Mouse (Mus musculus): Measurements from ENCODE around the gene Skap1.

The Skap1 gene

DNA sequence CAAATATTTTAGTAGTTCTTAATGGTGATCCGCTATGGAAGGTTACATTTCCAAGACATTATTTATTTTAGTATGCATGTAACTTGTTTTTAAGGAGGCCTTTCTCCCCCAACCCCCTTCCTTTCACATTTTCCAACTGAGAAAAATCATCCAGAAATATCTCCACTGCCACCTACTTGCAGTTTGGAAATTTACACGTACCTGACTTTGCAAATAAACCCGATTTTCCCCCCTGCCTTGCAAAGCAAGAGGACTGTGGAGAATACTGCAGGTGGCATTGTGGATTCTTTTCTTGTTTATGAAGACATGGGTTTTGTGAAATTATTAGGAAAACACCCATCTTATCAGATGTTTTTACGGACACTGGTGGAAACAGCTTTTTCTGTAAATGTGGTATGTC, 160.0 kb downstream of the Skap1 start:
- no peak for DNase-seq (ENCODE audit: low spot score)

DNA sequence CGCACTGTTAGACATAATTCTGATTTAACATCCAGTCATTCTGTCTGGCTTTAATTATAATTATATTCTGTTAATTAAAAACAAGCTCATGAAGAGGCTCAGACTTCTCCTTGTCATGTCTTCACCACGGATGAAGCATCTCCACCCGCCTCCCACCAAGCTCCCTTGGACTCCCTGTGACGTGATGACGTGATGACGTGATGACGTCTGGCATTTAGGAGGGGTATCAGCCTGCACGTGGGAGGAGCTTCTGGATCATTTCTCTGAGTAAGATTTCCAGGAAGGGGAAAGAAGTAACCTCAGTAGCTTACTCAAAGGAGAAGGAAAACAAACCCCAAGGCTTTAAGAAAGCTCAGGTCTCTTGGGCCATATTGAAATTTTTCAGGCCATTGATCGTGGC, 165.4 kb downstream of the Skap1 start:
- DNase-seq (ENCODE audit: low spot score) = no peak

DNA sequence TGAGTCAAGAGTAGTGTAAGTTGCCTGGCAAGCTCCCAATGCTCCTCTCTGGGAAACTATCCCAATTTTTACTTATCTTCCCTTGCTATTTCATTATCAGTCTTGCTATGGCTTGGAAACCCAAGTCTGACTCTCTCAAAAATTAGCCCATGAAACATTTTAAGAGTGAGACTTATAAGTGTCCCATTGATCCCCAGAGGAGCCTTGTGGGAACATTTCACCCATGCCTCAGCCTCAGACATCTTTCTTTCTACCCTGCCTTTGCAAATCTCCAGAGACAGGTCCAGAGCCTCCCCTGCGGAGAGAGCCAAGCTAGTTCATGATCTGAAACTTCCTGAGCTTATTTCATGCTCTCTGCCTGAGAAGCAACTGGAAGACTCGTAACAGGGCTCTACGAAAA, 167.1 kb downstream of the Skap1 start:
- DNase-seq (ENCODE audit: low spot score) = no peak

DNA sequence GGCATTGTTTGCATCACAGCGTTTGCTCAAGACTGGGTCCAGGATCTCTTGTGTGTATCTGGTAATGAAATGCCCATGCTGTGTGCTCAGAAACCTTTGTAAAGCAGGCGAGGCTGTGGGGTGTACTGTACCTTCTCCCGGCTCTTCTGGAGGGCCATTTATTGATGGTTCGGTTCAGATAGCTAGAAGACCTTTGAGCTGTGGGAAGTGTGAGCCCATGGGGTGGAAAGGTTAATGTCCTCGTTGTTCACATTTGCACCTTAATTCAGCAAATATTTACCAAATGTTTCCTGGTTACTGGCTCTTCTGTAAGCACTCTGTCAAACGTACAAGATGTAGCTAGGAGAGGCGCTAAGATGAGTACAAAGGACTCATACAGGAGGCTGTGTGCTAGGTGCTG, 173.5 kb downstream of the Skap1 start:
- DNase-seq (ENCODE audit: low spot score) = no peak

DNA sequence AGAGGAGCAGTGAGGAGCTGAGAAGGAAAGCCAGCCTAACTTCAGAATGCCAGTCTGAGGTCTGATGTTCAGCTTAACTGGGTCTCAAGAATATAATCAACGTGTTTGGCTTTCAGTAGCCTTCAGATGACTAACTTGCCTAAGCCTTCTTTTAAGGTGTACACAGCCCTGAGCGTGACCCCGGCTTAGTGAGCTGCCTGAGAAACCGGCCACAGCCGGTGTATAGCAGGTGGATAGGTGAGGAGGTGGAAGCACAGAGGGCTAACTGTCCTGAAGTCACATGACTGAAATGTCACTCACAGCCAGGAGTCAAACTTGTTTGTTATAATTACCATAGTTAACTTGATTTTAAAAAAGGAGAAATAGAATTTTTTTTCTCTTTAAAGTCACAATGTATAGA, 175.4 kb downstream of the Skap1 start:
- no peak for DNase-seq (ENCODE audit: low spot score)

DNA sequence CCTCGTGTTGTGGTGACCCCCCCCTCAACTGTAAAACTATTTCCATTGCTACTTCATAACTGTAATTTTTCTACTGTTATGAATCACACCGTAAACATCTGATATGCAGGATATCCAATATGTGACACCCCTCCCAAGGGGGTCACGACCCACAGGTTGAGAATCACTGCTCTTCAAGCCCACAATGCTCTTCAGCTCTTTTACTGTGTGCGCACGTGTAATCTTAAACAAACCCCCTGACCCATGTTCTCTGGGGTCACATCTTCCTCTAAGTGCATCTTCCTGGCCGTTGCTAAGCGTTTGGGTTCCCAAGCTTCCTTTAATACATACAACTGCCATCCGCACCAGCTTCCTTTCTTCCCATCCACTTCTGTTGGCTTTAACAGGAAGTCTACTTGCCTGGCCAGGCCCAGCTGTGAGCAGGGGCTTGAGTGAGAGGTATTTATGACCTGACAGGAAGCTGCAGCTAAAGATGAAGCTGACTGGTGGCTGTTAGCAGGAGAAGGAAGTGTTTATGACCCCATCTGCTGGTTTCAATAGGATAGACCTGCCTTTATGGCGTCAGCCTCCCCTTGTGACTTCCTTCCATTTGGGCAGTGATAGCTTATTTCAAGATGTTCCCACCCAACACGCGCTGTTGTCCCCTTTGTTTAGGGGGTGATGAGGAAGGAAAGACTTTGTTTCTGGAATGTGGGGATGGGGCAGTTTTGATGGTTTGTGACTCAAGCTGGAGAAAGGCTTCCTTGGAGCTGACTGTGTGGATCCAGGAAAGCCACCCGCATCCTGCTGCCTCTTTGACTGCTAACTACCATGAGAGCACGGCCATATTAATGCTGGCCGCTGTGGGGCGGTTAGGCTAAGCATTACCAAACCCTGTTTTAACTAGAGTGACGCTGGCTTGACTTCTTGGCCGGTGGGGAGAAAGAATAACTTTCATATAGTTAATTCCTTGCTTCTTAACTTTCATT, 178.1 kb downstream of the Skap1 start:
- DNase-seq (ENCODE audit: low spot score) = peak; percentile 49

DNA sequence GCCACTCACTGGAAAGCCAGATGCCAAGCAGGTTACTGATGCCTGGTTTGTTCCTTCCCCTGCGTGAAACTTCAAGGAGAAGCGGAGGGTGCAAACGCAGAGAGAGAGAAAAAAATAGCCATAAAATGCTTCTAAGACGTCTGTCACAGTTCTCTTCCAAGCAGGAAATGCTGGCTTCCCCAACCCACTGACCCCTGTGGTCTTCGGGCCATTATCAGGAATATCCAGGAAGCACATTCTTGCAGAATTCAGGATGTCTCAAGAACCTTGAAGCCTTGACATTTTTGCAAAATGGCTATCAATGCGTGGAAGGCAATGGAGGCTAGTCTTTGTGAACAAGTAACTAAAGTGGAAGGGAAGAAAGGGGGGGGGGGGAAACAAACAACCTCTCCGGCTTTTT, 180.6 kb downstream of the Skap1 start:
- DNase-seq (ENCODE audit: low spot score) = peak; percentile 44

DNA sequence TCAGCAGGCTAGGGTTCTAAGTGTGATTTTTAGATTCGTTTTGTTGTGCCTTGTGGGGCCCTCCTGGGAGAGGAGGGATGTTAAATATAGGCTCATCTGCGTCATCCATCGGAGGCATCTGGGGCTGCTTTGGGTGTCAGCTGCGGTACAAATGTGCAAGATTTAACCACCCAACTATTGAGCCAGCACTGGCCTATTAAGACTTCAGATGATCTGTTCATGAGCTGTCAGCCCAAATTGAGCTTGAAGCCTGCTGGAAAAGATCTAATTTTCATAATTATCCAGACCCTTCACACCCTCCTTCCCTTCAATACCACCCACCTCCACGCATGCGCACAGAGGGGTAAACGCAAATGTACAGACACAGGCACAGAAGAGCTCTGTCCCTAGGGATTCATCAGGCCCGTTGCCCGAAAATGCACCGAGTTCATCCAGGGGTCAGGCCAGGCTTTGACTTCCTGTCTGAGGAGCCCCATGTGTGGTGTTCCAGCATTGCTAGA, 181.2 kb downstream of the Skap1 start:
- no peak for DNase-seq (ENCODE audit: low spot score)

DNA sequence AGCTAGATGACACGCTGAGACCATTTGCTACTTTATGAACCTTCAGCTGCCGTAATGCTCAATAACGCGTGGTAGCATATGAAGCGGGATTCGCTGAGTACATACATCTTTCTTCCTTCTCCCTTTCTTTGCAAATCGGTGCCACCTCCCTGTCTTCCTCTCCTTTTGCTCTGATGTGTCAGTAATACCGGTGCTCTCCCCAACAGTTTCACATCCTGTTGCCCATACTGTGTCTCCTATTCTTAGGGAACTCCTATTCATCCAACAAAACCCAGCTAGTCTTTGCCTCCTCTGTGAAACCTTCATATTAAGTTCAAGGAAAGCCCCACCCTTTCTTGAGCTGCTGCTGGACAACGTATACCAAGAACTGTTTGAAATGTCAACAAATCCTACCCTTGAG, 187.5 kb downstream of the Skap1 start:
- no peak for DNase-seq (ENCODE audit: low spot score)

DNA sequence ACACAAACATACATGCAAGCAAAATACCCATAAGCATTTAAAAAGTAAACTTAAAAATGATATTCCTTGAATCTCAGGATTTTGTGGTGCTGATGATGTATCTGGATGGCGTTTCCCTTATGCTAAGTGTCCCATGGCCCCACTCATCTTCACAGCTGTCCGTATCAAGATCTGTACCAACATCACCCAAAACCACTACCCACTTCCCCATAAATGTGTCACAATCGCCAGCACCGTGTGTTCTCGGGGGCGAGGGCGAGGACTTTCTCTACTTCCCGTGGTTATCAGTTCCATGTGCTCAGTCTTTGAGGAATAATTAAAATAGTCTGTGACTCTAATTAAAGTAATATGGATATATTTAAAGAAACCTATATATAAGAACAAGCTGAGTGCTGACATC, 189.5 kb downstream of the Skap1 start:
- no peak for DNase-seq (ENCODE audit: low spot score)

DNA sequence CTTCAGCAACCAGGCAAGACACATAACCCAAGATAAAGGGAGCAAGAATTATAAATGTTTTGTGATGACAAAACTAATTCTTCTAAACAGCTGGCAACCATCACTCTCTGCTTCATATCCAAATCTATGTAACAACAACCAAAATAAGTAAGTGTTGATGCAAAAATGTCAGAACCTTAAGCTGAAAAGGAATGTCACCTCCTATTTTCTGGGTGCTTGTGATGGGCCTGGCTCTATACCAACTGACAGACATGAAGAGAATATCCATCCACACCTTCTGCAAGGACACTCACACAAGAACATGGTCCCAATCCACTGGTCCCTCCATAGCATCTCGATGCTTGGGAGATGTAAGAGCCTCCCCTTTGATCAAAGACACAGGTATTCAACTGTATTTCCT, 194.0 kb downstream of the Skap1 start:
- no peak for DNase-seq (ENCODE audit: low spot score)

DNA sequence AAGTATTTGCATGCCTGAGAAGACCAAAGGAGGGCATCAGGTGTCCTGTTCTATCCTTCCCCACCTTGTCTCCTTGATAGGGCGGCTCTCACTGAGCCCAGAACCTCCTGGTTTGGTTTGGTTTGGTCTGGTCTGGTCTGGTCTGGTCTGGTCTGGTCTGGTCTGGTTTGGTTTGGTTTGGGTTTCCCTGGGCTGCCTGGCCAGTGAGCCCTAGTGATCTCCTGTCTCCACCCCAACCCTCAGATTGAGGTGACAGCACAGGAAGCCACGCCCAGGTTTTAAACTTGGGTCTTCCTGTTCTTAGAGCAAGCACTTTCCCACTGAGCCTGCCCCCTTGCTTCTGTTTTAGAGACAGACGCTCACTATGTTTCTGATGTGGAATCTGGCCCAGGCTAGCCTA, 202.5 kb downstream of the Skap1 start:
- DNase-seq (ENCODE audit: low spot score) = no peak

DNA sequence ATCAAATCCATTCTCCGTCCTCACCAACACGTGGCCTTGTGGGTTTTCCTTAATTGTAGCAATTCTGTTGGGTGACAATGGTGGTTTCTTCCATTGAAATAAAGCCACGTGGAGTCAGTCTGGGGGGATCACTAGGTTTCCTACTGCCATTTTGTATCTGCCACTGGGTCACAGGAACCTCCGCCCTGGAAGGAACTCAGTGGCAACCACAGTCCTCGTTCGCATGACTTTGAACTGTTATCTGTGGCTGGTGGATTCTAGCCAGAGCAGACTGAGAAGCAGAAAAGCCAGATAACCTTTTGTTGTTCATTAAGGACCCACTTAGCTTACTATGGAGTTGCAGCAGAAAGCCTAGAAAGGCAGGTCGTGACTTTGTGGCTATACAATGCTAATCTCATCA, 204.0 kb downstream of the Skap1 start:
- no peak for DNase-seq (ENCODE audit: low spot score)

DNA sequence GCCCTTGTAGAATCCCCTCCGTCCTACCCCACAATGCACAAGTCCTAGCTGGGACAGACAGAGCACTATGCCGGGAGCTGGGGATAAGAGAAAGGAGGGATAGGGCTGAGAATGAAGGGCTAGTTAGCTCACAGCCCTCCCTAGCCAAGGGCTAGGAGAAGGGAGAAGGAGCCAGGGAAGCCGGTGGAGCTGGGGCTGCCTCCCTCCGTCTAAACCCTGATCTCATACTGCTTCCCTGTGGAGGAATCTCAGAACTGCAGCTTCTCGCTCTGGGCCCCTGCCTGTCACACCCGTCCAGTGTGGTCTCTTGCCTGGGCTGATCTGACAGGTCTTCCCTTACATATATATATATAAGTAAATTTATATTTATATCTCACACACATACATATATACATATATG, 209.4 kb downstream of the Skap1 start:
- peak; percentile 53 for DNase-seq (ENCODE audit: low spot score)

DNA sequence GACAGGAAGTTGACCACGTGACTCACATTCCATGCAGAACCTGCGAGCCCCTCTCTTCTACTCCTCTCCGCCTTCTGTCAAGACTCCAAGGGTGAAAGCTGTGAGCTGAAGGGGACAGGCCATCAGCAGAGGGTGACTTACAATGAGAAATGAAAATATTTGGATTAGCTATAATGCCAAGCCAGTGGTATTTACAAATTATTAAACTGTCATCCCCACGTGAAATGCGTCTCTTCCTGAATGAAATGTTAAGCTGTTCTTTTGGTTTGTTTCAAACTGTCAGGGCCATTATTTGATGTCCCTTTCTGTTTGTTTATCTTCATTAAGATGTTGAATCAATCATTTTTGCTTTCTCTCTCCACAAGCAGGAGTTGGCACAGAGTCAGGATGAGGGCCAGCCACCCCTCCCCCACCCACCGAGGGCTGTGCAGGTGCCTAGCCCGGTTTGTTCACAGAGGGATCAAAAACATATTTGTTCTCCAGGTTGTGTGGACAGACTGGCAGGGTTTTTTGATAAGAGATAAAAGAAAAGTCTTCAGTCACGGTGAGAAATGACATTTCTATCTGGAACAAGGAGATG, 210.5 kb downstream of the Skap1 start:
- DNase-seq (ENCODE audit: low spot score) = no peak

DNA sequence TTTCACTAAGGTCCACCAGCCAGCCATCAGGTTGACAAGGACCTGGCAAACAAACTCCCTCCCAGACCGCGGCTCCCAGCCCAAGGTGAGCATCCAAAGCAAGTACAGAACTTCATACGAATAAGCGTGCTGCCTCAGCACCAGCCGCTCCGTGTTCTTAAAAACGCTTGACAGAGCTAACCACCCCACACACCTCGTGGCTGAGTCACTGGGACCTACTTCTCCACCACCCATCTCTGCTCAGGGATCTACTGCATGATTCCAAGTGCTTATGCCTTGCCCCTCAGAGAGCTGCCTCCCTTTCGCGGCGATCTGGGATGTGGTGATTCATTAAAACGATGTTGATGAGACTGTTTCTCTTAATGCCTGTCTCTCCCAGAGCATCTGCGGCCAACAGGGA, 213.6 kb downstream of the Skap1 start:
- DNase-seq (ENCODE audit: low spot score) = no peak

DNA sequence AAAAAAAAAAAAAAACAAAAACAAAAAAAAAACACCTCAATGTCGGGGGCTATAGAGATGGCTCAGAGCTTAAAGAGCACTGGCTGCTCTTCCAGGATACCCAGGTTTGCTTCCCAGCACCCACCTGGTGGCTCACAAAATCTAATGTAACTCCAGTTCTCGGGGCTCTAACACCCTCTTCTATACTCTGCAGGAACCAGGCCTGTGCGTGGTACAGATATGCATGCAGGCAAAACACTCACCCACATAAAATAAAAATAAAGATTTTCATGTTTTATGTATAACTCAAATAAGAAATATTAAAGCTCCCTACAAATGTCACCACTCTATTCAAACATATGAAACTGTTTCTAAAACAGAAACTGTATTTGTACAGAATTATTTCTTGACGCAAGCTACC, 214.6 kb downstream of the Skap1 start:
- DNase-seq (ENCODE audit: low spot score) = no peak

DNA sequence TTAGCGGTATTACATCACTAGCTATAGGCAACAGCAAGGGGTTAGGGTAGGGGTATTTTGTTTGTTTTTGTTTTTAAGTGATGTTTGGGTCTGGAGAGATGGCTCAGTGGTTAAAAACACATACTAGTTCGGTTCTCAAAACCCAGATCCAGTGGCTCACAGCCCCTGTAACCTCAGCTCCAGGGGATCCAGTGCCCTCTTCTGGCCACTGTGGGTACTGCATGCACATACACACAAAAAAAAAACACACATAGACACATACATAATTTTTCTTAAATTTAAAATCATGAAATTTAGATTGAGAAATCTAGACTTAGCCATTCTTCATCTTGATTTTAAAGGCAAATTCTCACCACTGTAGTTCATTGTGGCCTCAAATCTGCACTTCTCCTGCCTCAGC, 221.0 kb downstream of the Skap1 start:
- DNase-seq (ENCODE audit: low spot score) = no peak

DNA sequence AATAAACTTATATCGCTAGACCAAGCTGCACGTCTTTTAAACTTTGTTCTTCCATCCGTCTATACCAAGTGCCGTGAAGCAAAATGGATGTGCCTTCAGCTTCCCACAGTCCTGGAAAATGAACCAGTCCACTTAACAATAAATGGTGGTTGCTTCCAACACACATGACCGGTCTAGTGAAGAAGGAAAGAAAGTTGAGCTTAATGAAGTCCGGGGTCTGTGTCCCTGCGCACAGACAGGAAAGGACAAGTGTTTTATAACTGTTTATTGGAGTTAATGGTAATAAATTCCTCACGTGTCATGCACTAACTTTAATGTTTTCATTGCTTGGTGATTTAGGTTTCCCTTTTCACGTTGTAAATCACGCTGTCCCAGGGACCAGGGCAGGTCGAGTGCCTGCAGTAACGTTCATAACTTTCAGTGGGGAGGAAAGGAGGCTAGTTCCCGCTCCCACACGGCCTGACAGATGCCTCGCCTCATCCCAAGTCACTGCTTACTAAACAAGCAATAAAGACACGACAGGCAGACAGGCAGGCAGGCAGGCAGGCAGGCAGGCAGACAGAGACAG, 222.4 kb downstream of the Skap1 start:
- DNase-seq (ENCODE audit: low spot score) = no peak

DNA sequence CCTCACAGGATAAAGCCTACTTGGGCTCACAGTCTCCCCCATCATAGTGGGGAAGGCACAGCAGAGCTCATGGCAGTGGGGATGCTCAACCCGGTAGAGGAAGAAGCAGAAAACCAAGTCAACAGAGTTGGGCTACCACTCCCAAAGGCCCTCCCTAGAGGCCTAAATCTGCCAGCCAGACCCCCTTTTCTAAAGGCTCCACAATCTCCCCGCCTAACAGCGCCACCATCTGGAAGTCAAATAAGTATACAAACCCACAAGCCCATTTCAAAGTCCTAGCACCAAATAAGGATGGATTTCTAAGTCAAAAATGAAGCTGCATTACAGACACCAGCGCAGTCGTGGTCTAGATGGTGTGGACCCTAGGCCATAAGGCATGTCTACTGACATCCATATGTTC, 227.9 kb downstream of the Skap1 start:
- no peak for DNase-seq (ENCODE audit: low spot score)

DNA sequence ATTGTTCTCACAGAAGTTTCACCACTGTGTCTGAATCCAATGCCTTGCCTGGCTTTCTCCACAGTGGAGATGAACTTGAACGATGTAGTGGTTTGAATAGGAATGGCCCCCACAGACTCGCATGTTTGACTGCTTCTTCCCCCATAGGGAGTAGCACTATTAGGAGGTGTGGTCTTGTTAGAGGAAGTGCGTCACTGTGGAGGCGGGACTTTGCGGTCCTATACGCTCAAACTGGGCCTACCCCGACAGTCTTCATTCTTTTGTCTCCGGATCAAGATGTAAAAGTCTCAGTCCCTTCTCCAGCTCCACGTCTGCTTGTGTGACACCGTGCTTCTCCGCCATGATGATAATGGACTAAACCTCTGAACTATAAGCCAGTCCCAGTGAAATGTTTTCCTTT, 229.0 kb downstream of the Skap1 start:
- DNase-seq (ENCODE audit: low spot score) = no peak

DNA sequence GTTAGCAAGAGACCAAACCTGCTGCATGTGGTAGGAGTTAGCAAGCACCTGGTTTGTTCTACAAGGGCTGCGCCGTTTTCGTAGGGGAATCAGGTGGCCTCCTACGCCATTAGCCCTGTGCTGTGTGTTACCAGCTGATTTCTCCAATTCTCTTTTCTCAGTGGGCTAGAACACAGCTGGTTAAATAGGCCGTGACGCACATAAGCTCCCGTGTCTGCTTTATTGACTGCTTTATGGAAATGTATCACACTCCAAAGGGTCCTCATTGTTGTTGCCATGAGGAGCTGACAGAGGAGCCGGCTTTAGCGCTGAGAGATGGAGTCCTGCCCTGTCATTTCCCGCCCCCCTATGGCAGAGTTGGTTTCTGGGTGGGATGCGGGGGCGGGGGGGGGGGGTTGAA, 230.4 kb downstream of the Skap1 start:
- no peak for DNase-seq (ENCODE audit: low spot score)

DNA sequence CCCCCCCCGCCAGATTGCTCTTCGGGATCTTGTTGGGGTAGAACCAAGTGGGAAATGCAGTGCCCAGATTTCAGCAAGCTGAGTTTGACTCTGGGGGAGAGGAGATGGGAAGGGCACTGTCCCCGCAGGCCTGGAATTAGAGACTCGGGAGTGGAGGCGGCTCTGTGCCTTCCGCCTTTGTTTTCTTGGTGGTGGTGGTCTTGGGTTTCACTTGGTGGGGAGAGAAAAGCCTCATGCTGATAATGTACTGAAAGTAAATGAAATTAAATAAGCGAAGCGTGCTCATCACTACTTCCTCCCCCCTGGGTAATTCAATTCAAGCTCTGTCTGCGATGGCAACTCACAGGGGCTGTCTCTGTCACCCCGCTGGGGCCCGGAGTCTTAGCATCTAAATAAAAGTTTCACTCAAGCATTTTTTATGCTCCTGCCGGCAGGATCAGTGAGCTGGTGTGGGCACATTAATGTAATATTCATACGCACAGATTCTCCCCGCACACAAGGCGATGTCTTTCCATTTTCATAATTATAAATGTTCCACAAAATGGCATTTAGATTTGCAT, 231.9 kb downstream of the Skap1 start:
- no peak for DNase-seq (ENCODE audit: low spot score)

Measured in yolk sac, embryonic 10.5 days (tissue).